ENCODE assay signal across 13 mouse cellular contexts in the genomic region with DNA sequence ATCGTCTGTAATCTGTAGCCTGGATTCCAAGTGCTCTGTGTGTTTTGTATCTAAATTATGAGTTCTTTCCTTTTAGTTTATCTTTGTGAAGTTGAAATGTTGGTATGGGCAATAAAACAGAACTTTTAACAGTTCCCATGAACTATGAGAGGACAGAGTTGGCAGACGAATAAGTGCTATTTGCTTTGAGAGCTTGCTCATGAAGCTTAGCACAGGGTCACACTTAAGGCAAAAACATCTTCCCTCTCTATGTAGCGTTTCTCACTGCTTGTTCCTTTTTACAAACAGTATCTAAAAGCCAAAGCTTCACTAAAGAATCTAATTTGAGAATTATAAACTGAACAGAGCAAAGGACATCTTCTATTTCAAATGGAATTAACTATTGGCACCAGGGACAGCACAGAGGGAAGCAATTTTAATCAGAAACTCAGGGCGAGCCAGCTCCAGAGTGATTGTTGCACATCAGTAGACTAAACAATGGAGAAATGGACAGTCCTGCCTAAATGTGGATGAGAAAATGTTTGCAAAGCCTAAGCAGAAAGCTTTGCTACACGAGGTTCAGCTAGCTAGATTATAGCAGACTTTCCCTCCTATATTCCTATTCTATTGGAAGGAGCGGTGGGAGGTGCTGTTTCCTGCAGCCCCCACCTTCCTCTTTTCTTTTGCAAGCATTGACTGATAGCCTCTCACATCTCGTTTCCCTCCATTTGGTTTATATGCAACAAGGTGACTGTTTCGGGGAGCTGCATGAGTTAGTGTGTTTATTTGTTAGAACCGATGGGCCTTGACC.
DNase-seq lines count a peak whose midpoint lies in the region; ATAC-seq lines count a peak whose summit lies in the region.
"Had no signal": no experiment of that assay in that cellular context is flagged by ENCODE, and none has a peak within 500 bp of the region (broad histone marks: within the 10 kb centered on the region; RNA-seq: fewer than 3 reads in every experiment).

No protein-coding gene starts in this region.

- peaks cover 17% of the 10 kb centered on the region; the same call in 1 of the 2 replicates for H3K4me1 ChIP-seq in heart, embryonic 10.5 days
- H3K4me1 ChIP-seq in heart, embryonic 11.5 days (ENCODE audit: control insufficient read depth, insufficient read depth, low read length): peaks cover 10% of the 10 kb centered on the region
- no peaks in the 10 kb centered on the region for H3K4me1 ChIP-seq in lung, embryonic 16.5 days (replicated peaks; ENCODE audit: control insufficient read depth, insufficient read depth, low read length)
- H3K4me1 ChIP-seq in hindbrain, embryonic 16.5 days (ENCODE audit: control insufficient read depth, insufficient read depth, low read depth, low read length): peaks cover 4% of the 10 kb centered on the region
- no peaks in the 10 kb centered on the region for H3K4me1 ChIP-seq in neural tube, embryonic 14.5 days (ENCODE audit: control insufficient read depth, insufficient read depth, low read length)
- H3K4me1 ChIP-seq: liver, embryonic 15.5 days had no signal

- ATAC-seq in heart, embryonic 11.5 days (replicated peaks; ENCODE audit: insufficient number of reproducible peaks, low FRiP score, low TSS enrichment): no peak
- peak; percentile 86 for ATAC-seq in lung, embryonic 16.5 days (ENCODE audit: low read depth)
- ATAC-seq in hindbrain, embryonic 16.5 days: peak; percentile 40
- ATAC-seq in neural tube, embryonic 14.5 days (ENCODE audit: low read depth): peak; percentile 81

- no peaks in the 10 kb centered on the region for H3K9me3 ChIP-seq in heart, embryonic 10.5 days
- H3K9me3 ChIP-seq in heart, embryonic 11.5 days (replicated peaks; ENCODE audit: control insufficient read depth, low read length): no peaks in the 10 kb centered on the region
- no peaks in the 10 kb centered on the region for H3K9me3 ChIP-seq in lung, embryonic 16.5 days (ENCODE audit: control insufficient read depth, low read length)
- no peaks in the 10 kb centered on the region for H3K9me3 ChIP-seq in hindbrain, embryonic 16.5 days (ENCODE audit: control insufficient read depth, low read length)
- H3K9me3 ChIP-seq in neural tube, embryonic 14.5 days (ENCODE audit: control insufficient read depth, low read length): no peaks in the 10 kb centered on the region
- H3K9me3 ChIP-seq: liver, embryonic 15.5 days had no signal

- no peaks in the 10 kb centered on the region for H3K27me3 ChIP-seq in heart, embryonic 10.5 days (ENCODE audit: insufficient read depth, poor library complexity, severe bottlenecking)
- H3K27me3 ChIP-seq in heart, embryonic 11.5 days (ENCODE audit: control insufficient read depth, insufficient read depth, low read length): no peaks in the 10 kb centered on the region
- no peaks in the 10 kb centered on the region for H3K27me3 ChIP-seq in lung, embryonic 16.5 days (ENCODE audit: control insufficient read depth, insufficient read depth, low read depth, low read length)
- H3K27me3 ChIP-seq in hindbrain, embryonic 16.5 days (replicated peaks; ENCODE audit: control insufficient read depth, insufficient read depth, low read length): no peaks in the 10 kb centered on the region
- H3K27me3 ChIP-seq in neural tube, embryonic 14.5 days (ENCODE audit: control insufficient read depth, insufficient read depth, low read length): no peaks in the 10 kb centered on the region
- H3K27me3 ChIP-seq: liver, embryonic 15.5 days had no signal

- H3K4me2 ChIP-seq in heart, embryonic 11.5 days: no peak overlapping the region
- H3K4me2 ChIP-seq in lung, embryonic 16.5 days (ENCODE audit: low read depth, low read length): no peak overlapping the region
- no peak overlapping the region for H3K4me2 ChIP-seq in hindbrain, embryonic 16.5 days (ENCODE audit: low read length)
- H3K4me2 ChIP-seq in neural tube, embryonic 14.5 days (ENCODE audit: low read depth, low read length): no peak overlapping the region
- H3K4me2 ChIP-seq: liver, embryonic 15.5 days had no signal

- H3K9ac ChIP-seq in heart, embryonic 11.5 days (ENCODE audit: low read depth, low read length): no peak overlapping the region
- no peak overlapping the region for H3K9ac ChIP-seq in lung, embryonic 16.5 days (ENCODE audit: low read length)
- no peak overlapping the region for H3K9ac ChIP-seq in hindbrain, embryonic 16.5 days (ENCODE audit: low read depth, low read length)
- H3K9ac ChIP-seq in neural tube, embryonic 14.5 days (replicated peaks; ENCODE audit: low read depth, low read length): no peak overlapping the region
- H3K9ac ChIP-seq: liver, embryonic 15.5 days had no signal

- no peak overlapping the region for H3K4me3 ChIP-seq in heart, embryonic 10.5 days
- H3K4me3 ChIP-seq in heart, embryonic 11.5 days (ENCODE audit: low read depth, low read length): no peak overlapping the region
- no peak overlapping the region for H3K4me3 ChIP-seq in lung, embryonic 16.5 days (ENCODE audit: low read length)
- H3K4me3 ChIP-seq in hindbrain, embryonic 16.5 days (ENCODE audit: low read length): no peak overlapping the region
- H3K4me3 ChIP-seq in neural tube, embryonic 14.5 days (ENCODE audit: low read depth, low read length): no peak overlapping the region
- H3K4me3 ChIP-seq: layer of hippocampus, adult 2 months; liver, embryonic 15.5 days had no signal

- H3K36me3 ChIP-seq in heart, embryonic 10.5 days: no peaks in the 10 kb centered on the region
- H3K36me3 ChIP-seq in heart, embryonic 11.5 days (ENCODE audit: control insufficient read depth, insufficient read depth, low read length): no peaks in the 10 kb centered on the region
- no peaks in the 10 kb centered on the region for H3K36me3 ChIP-seq in lung, embryonic 16.5 days (ENCODE audit: control insufficient read depth, insufficient read depth, low read length)
- no peaks in the 10 kb centered on the region for H3K36me3 ChIP-seq in hindbrain, embryonic 16.5 days (ENCODE audit: control insufficient read depth, insufficient read depth, low read length)
- H3K36me3 ChIP-seq in neural tube, embryonic 14.5 days (ENCODE audit: control insufficient read depth, insufficient read depth, low read length): no peaks in the 10 kb centered on the region
- H3K36me3 ChIP-seq: liver, embryonic 15.5 days had no signal

- no peak for DNase-seq in heart, embryonic 10.5 days (ENCODE audit: low spot score)
- DNase-seq in lung, postnatal 25 days (ENCODE audit: low spot score): no peak
- no peak for DNase-seq in urinary bladder, adult 2 months (ENCODE audit: low spot score)
- DNase-seq in adrenal gland, postnatal 10 days: no peak
- DNase-seq: gastrocnemius, postnatal 36 days; kidney, adult 2 months; right cerebral cortex, postnatal 4 days had no signal

- peak overlapping the region; percentile 29 for H3K27ac ChIP-seq in heart, embryonic 10.5 days
- H3K27ac ChIP-seq in heart, embryonic 11.5 days (ENCODE audit: low read depth, low read length): no peak overlapping the region
- H3K27ac ChIP-seq in lung, embryonic 16.5 days (ENCODE audit: low read length): no peak overlapping the region; the same call in 1 of the 2 replicates
- peak overlapping the region; percentile 46; the same call in 1 of the 2 replicates for H3K27ac ChIP-seq in hindbrain, embryonic 16.5 days (ENCODE audit: low read depth, low read length)
- peak overlapping the region; percentile 40; the same call in 1 of the 2 replicates for H3K27ac ChIP-seq in neural tube, embryonic 14.5 days (ENCODE audit: low read depth, low read length)
- H3K27ac ChIP-seq: layer of hippocampus, adult 2 months; liver, embryonic 15.5 days had no signal

- 71% methylated on average over 9 of the region's 9 CpGs for WGBS in heart, embryonic 10.5 days
- WGBS in heart, embryonic 11.5 days (ENCODE audit: insufficient replicate concordance): 60% methylated on average over 9 of the region's 9 CpGs
- WGBS in lung, embryonic 16.5 days: 36% methylated on average over 9 of the region's 9 CpGs
- WGBS in hindbrain, embryonic 16.5 days: 60% methylated on average over 9 of the region's 9 CpGs
- WGBS in neural tube, embryonic 14.5 days: 59% methylated on average over 9 of the region's 9 CpGs

Comparison
In these comparisons a context has a peak if more than half of its experiments do, and no peak if none do; other contexts are left out.
1. H3K27ac ChIP-seq: peak in heart, embryonic 10.5 days (single experiment), hindbrain, embryonic 16.5 days (single experiment) and neural tube, embryonic 14.5 days (single experiment); none in heart, embryonic 11.5 days (single experiment) and lung, embryonic 16.5 days (single experiment).